Mouse (Mus musculus) layer of hippocampus, adult 2 months (tissue): ENCODE measurements around the gene Kdelr3. TPM values are rescaled to one million over a fixed set of nuclear protein-coding genes. Genes with fewer than 3 reads are reported as not detected.

Experiments used
- DNase-seq, 2 experiments: peaks; one replicate each; pipeline ENCODE4 v3.0.0; 2022; ENCODE audit warnings: low spot score in 2 of 2
- H3K27ac ChIP-seq: fragments of 200-600 bp; 2 replicates; pipeline ENCODE4 v1.8.1; 2022
- H3K4me3 ChIP-seq: fragments of 200-600 bp; 2 replicates; pipeline ENCODE4 v1.8.1; 2022; ENCODE audit warnings: mild to moderate bottlenecking
- CTCF ChIP-seq: fragments of 200-600 bp; conservative IDR thresholded peaks from 2 replicates; pipeline ENCODE4 v1.8.1; 2022; ENCODE audit warnings: antibody characterized with exemption, mild to moderate bottlenecking, moderate library complexity
- microRNA-seq, 2 experiments: library from miRNA; unstranded; fragments of <30 nt; microRNA quantifications; one replicate each; pipeline ENCODE4 v1.2.0; 2021
- total RNA-seq, 2 experiments: library from RNA; stranded (reverse); gene quantifications; 2 replicates each; pipeline ENCODE4 v1.2.3; 2021

Gene Kdelr3
- total RNA-seq, 2 experiments from 2014 or later: 0.51 TPM; not detected in 1

DNA sequence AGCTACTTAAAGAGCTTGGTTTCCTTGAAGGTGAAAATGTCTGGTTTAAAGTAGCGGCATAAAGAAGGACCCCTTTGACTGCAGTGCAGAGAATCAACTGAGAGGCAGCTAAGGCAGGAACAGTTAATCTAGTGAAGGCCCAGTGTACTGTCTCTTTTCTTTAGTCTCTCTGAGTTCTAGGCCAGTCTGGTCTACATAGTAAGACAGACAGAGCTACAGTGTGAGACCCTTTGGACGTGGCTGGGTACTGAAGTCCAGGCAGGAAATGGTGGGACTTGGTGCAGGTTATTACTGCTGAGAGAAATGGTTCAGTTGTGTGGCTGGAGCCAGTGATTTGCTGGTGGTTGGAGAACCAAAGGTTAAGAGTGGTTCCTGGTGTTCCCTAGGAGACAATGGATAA is 32.0 kb downstream of the Kdelr3 start:
- Histone ChIP-seq H3K27ac (no peak overlapping the region), H3K4me3 (no peak overlapping the region)
- TF ChIP-seq CTCF: no peak
- DNase-seq: no peak

DNA sequence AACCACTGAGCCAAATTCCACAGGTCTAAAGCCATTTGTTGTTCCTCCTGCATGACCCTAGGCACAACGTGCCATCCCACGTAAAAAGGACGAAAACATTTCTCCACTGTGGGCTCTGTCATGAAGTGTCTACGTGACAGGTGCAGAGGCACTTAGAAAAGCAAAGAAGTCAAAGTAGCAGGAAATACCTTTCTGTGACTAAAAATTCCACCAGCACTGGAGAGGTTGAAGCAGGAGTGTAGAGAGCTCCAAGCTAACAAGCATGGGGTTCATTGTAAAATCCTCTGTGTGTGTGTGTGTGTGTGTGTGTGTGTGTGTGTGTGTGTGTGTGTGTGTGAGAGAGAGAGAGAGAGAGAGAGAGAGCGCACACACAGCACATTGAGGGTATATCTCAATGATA is 36.4 kb downstream of the Kdelr3 start:
- no peak for TF ChIP-seq CTCF

DNA sequence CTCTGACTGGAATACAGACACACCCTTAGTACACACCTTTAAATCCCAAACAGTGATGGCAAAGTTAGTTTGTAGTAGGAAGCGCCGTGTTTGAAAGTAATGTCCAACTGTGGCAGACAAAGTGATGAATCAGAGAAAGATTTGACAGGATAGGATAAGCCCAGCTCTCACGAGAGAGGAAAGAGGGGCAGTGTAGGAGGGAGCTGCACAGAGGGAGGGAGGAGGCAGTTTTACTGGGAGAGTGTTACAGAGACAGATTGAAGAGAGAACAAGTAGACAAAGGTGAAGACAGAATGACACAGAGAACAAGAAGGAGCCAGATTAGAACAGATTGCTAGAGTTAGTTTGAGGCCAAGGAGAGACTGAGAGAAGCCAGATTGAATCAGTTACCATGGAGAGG is 43.4 kb downstream of the Kdelr3 start:
- Histone ChIP-seq H3K27ac (no peak overlapping the region), H3K4me3 (no peak overlapping the region)
- TF ChIP-seq CTCF: no peak
- DNase-seq: no peak

More for the DNA sequence above, 36.4 kb downstream of the Kdelr3 start:
- no peak for DNase-seq
- Histone ChIP-seq H3K4me3 (no peak overlapping the region), H3K27ac (no peak overlapping the region)

- no peak for TF ChIP-seq CTCF
- DNase-seq: peak; percentile 8 to 23
- Histone ChIP-seq H3K4me3 (no peak overlapping the region), H3K27ac (peak overlapping the region; percentile 41; the same call in 1 of the 2 replicates)
Measured at GRCm38 (mm10) chr15:79562417-79562816, 46.2 kb downstream of the Kdelr3 start.

- no peak overlapping the region for H3K27ac ChIP-seq
- no peak for TF ChIP-seq CTCF
- no peak overlapping the region for H3K4me3 ChIP-seq
- DNase-seq: no peak
Measured at GRCm38 (mm10) chr15:79575543-79576222, 59.5 kb downstream of the Kdelr3 start.

DNA sequence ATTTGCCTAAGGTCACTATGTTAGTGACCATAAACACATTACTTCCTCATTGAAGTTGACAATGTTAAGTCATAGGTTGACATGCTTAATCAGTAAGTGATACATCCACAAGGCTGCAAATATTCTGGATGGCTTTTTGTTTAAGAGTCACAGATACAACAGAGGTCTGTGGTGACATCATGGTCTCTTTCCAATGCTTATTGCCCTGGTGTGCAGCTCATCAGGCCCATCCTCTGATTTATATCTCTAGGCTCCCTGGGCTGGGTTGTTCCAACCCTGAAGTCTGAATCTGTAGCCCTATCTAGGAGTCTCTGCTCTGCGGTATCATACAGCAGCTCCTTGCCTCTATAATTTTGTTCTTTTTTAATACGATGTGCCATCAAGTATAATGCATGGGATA is 60.7 kb downstream of the Kdelr3 start:
- H3K4me3 ChIP-seq: no peak overlapping the region
- no peak for DNase-seq
- H3K27ac ChIP-seq: 0 out of 2 replicates have a peak overlapping the region, but pooled peaks have one; percentile 19
- no peak for TF ChIP-seq CTCF

Small RNA genes lying within 50 kb of the gene (microRNA-seq; reads per million reads assigned to microRNA genes)
- 0 reads per million in 2 experiments for gene Gm44302

Other genes starting within 250 kb of the Kdelr3 start
- 1 to 10 TPM; 1.2 to 2.7 TPM for gene Baiap2l2, start 230.9 kb upstream of the Kdelr3 start, total RNA-seq
- 10 to 100 TPM; 23.8 to 23.9 TPM for gene Pla2g6, start 188.0 kb upstream of the Kdelr3 start, total RNA-seq
- gene Maff, start 169.8 kb upstream of the Kdelr3 start, total RNA-seq: 1 to 10 TPM in 1 of 2 experiments, under 1 TPM in 1; 0.87 to 1.8 TPM
- gene Tmem184b, start 112.8 kb upstream of the Kdelr3 start, total RNA-seq: 10 to 100 TPM; 53.6 to 56.0 TPM
- gene Csnk1e, start 60.8 kb upstream of the Kdelr3 start, total RNA-seq: 100 to 1,000 TPM; 104 to 108 TPM
- 10 to 100 TPM; 85.5 to 88.6 TPM for gene Kcnj4, start 11.2 kb upstream of the Kdelr3 start, total RNA-seq
- 100 to 1,000 TPM; 322 to 329 TPM for gene Ddx17, start 30.3 kb downstream of the Kdelr3 start, total RNA-seq
- gene Dmc1, start 88.7 kb downstream of the Kdelr3 start, total RNA-seq: 1 to 10 TPM in 1 of 2 experiments, under 1 TPM in 1; 0.79 to 1.3 TPM
- gene Fam227a, start 142.5 kb downstream of the Kdelr3 start, total RNA-seq: 10 to 100 TPM; 12.3 to 13.1 TPM
- gene Cby1, start 142.8 kb downstream of the Kdelr3 start, total RNA-seq: 10 to 100 TPM; 39.5 to 45.4 TPM
- 100 to 1,000 TPM in 1 of 2 experiments, 10 to 100 TPM in 1; 99.9 to 105 TPM for gene Tomm22, start 154.4 kb downstream of the Kdelr3 start, total RNA-seq
- 10 to 100 TPM; 46.0 to 47.0 TPM for gene Josd1, start 171.5 kb downstream of the Kdelr3 start, total RNA-seq
- 10 to 100 TPM; 52.4 to 59.1 TPM for gene Gtpbp1, start 174.4 kb downstream of the Kdelr3 start, total RNA-seq
- 10 to 100 TPM; 29.2 to 34.8 TPM for gene Sun2, start 226.1 kb downstream of the Kdelr3 start, total RNA-seq